Mouse (Mus musculus) G1E (cell line): ENCODE data around the gene Mb21d2.

Source experiments
- CTCF ChIP-seq: IDR thresholded peaks from 2 replicates; pipeline ENCODE4 v1.5.1; 2012; ENCODE audit warnings: low read depth, low read length, inconsistent platforms, mixed read lengths
- POLR2AphosphoS5 ChIP-seq: IDR thresholded peaks from 2 replicates; pipeline ENCODE4 v1.6.1; 2012; ENCODE audit warnings: low read depth, low read length, inconsistent platforms; ENCODE audit not compliant: insufficient replicate concordance

GRCm38 (mm10) chr16:28943254-28943653 is 13.8 kb upstream of the Mb21d2 start:
- TF ChIP-seq CTCF = no peak
- no peak for TF ChIP-seq POLR2AphosphoS5
